ENCODE assay signal across 7 mouse cellular contexts in the genomic region with DNA sequence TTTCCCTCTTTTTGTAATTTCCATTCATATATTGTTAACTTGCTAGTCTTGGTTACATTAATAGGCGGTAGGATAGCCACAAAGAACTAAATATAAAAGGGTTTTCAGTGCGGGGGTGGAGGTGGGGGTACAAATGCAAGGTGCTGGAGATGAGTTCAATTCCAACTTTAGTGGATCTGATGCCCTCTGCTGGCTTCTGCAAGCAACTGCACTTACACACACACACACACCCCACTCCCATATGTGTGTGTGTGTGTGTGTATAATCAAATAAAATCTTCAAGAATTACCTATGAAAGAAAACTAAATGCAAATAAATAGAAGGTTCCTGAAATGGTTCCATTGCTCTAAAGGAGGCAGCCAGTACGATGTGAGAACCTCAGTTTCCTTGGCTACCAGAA.
DNase-seq lines count a peak whose midpoint lies in the region.

No protein-coding gene starts in this region.

- peak; percentile 8 for DNase-seq in kidney, adult 9 months
- no peak for DNase-seq in kidney, postnatal 25 days
- DNase-seq in A20 (ENCODE audit: low read depth, low spot score) (peak; percentile 45), ES-CJ7 (ENCODE audit: low read depth, low spot score) (peak; percentile 33)
- DNase-seq in forelimb bud, embryonic 11.5 days (ENCODE audit: low read depth, low spot score): peak; percentile 25
- DNase-seq in frontal cortex, postnatal 14 days (ENCODE audit: low spot score in 2 of 2): no peak
- DNase-seq in frontal cortex, postnatal 36 days (ENCODE audit: low spot score in 2 of 2): no peak

Comparison
In these comparisons a context has a peak if more than half of its experiments do, and no peak if none do; other contexts are left out.
1. DNase-seq: peak in kidney, adult 9 months (single experiment), A20 (single experiment), ES-CJ7 (single experiment) and forelimb bud, embryonic 11.5 days (single experiment); none in kidney, postnatal 25 days (0 of 2), frontal cortex, postnatal 14 days (0 of 2) and frontal cortex, postnatal 36 days (0 of 2).